Mouse (Mus musculus) inflammation-experienced regulatory T-cells, adult 6 months (primary cell): Measurements from ENCODE around the gene Lysmd4. TPM values are rescaled to one million over a fixed set of nuclear protein-coding genes. Genes with fewer than 3 reads are reported as not detected.
"Not testable (repeated sequence)": the region's sequence is repeated elsewhere in the genome, so short reads cannot be mapped to it uniquely, and the experiment has no call there.

Experiments used
- ATAC-seq: one replicate; pipeline ENCODE4 v1.8.0; 2017
- polyA plus RNA-seq, 3 experiments: library from polyadenylated mRNA; unstranded; fragments of 100-300 nt; shearing (Covaris generic); gene quantifications; one replicate each; pipeline ENCODE4 v1.2.1; 2017

Lysmd4 gene
- polyA plus RNA-seq, 3 experiments from 2014 or later: 3.8 to 7.0 (median 6.9) TPM

DNA sequence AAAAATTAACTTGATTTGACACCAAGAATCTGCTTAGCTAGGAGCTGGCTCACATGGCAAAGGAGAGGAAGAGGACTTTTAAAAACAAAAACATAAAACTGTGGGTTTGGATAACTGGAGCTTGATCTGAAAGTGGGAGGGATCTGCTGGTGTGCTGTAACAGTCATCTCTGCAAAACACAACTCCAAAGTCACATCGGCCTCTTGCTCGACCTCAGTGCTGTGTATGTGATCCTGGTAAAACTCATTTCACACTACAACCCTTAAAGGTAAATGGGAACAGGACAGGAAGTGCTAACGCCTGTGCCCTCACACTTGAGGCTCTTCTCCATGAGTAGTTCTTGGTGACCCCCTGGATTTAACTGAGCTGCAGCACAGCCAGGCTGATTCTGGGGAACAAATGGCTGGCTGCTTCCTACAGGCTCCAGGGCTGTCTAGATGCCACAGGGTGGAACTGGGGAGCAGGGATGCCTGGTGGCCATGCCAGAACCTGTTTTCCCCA, 8.3 kb downstream of the Lysmd4 start:
- ATAC-seq: no peak

DNA sequence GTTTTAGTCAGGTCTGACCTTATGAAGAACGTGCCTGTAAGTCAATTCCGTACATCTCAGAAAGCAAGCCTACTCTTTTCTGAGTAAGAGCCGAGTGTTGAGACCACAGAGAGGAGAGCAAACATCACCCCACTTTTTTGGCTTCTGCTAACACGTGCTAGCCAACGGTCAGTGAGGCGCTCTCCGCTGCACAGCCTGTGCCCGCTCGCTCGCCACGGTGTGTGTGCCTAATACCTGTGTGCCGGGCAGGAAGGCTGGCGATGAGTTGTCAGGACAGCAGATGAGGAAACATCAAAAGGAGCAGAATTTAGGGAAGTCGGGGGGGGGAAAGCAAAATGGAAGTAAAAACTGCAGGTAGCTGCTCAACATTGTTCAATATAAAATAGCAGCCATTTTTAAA, 10.2 kb downstream of the Lysmd4 start:
- no peak for ATAC-seq

GRCm38 (mm10) chr7:67234797-67235196, 12.5 kb downstream of the Lysmd4 start:
- no peak for ATAC-seq

DNA sequence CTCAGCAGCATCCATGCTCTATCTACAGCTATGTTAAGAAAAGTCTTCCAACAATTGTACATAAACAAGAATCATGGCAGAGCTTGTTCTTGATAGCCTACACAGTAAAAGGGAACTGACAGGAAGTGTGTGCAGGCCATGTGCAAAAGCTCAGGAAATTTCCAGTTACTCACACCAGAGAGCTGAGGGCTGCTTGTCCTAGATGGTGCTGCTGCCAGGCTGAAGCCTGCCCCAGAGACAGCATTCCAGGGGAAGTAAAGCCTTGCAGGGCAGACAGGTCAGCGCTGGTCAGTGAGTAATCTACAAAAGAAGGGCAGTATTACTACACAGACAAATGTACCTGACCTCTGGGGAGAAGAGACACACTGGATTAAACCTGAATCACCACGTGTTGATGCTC, 14.0 kb downstream of the Lysmd4 start:
- ATAC-seq: no peak

- ATAC-seq: no peak
Observed at GRCm38 (mm10) chr7:67237752-67238151, 15.4 kb downstream of the Lysmd4 start.

DNA sequence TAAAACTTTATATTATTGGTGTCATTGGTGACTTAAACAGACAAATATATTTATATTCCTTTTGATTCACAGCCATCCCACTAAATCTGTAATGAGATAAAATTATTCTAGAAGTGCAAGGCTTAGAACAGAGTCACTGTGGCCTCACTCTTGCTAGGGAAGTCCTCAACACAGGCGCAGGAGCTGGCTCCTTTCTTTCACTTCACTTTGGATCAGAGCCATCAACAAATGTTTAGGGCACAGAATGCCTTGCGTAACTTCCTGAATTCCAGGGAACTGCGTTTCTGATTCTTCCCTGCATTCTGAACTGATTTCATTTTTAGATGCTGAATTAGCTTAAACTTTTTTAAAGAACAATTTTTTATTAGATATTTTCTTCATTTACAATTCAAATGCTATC, 19.6 kb downstream of the Lysmd4 start:
- ATAC-seq: no peak

DNA sequence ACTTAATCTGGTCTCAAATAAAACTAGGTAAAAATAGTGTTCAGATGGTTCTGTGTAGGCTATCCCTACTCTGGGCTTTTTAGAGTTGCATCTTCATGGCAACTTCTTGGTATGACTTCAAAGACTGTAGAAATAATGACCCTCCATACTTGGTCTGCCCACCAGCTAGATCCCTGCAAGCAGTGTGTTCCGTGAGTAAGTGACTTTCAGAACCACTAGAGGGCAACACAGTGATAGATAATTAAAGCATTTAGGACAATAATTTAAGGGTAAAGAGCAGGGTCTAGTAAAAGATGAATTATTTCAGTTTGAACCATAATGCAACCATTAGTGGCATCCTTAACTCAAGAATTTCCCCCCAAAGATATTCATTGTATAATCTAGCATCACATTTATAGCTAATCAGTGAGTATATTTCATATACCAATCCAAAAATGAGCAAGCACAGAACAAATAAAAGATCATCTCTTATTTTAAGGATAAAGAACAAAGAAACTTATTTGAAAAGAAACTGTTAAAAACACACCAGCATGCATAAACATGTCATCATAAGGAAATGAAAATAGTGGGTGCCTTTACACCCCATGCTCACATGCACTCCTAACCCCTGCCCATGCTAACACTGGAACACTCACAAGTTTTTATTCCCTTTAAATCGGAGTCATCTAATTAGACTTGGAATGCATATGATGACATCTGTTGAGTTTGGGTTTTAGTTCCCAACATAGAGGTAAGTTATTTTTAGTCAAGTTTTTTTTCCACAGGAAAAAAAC, 21.0 kb downstream of the Lysmd4 start:
- ATAC-seq: peak; percentile 52

DNA sequence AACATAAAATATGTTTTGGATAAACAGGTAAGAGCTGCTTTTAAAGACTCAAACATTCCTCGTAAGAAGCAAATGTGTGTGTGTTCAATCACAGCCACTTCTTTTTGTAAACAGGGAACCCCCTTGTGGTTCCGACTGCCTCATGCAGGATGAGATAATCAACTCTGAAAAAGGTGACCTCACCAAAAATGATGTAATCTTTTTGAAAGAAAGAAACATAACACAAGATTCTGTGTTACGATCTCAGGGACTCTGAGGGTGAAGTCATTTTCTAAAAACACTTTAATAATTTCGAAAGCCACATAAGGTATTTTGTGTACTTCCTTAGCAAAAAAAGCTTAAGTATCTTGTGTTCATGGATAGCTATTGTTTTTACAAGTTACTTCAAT, 21.5 kb downstream of the Lysmd4 start:
- ATAC-seq: no peak

GRCm38 (mm10) chr7:67245255-67245654, 22.9 kb downstream of the Lysmd4 start:
- no peak for ATAC-seq

GRCm38 (mm10) chr7:67246067-67246466, 23.7 kb downstream of the Lysmd4 start:
- ATAC-seq: no peak

GRCm38 (mm10) chr7:67259828-67260563, 37.7 kb downstream of the Lysmd4 start:
- no peak for ATAC-seq

GRCm38 (mm10) chr7:67270447-67270846, 48.1 kb downstream of the Lysmd4 start:
- not testable (repeated sequence) for ATAC-seq

GRCm38 (mm10) chr7:67283581-67283980, 61.2 kb downstream of the Lysmd4 start:
- no peak for ATAC-seq

GRCm38 (mm10) chr7:67287456-67287855, 65.1 kb downstream of the Lysmd4 start:
- ATAC-seq: no peak

DNA sequence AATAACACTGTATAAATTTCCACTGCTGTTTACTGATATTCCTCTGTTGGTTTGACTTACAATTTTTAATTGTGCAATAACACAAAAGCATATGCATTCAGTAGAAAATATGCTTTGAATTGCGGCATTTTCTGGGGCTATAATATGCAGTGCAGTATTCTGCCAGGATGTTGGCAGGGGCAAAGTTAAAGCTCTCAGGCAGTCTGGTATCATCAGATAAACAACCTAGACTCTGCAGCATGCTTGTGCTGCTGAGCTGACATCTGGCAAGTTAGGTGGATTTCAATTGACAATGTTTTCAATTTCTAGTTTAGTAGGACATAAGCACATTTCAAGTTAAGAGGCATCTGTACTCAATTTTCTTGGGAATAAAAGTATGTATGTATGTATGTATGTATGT, 69.0 kb downstream of the Lysmd4 start:
- ATAC-seq: no peak

- no peak for ATAC-seq
Observed at GRCm38 (mm10) chr7:67296419-67296818, 74.1 kb downstream of the Lysmd4 start.

DNA sequence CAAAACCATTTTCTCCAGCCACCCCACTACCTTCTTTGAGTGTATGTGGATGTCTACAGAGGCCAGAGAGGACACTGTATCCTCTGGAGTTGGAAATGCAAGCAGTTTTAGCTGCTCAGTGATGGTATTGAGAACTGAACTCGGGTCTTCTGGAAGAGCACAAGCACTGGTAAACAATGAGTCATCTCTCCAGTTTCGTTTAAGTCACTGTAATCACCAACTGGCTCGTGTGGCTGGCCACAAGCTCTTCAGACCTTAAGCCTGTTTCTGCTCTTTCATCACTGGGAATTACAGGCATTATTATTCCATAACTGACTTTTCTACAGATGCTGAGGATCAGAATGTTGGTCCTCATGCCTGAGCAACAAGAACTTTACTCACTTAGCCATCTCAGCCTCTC, 82.6 kb downstream of the Lysmd4 start:
- no peak for ATAC-seq

DNA sequence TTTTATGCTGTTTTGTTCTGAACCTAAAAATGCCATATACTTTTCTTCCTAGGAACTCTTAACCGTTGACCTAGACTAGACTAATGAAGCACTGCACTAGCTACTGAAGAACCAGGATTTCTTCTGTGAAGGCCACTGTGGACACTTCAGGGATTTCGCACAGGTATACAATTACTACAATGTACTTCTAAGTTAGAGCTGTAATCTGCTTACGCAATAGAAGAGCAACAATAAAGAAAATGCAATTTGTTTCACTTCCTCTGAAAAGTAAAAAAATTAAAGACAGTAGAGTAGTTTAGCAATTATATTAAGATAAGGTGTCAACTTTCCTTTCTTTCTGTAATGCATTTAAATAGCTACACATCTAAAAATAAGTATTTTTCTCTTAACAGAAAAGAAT, 84.7 kb downstream of the Lysmd4 start:
- no peak for ATAC-seq

DNA sequence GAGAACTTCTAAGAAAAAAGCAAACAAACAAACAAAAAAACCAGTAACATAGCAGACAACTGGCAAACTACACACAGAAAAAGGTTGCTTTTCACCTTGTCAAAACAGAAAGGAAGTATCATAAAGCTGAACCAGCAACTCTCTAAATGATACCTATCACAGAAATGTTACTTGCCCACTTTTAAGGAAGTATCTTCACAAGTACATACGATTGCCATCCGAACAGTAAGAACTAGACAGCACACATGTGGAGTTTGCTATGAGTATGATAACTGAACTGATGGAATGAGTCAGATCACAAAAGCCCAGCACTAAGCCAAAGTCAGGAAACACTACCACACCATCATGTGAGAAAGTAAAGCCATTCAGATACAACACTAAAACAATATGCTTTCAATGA, 85.8 kb downstream of the Lysmd4 start:
- no peak for ATAC-seq

DNA sequence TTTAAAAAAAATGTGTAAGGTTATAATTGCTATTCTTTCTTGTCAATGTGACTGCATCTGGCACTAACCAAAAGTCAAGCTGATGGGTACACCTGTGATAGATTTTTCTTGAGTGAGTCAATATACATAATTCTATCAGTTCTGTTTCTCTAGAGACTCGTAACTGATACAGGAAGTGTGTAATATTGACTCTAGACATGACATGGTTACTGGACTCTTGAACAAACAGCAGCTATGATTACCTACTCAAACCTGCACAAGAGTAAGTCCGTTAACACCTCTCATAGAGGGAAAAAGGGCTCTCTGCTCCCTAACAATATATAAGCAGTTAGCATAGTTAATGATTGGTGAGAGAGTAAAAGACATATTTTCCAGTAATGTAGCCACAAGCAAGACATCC, 87.8 kb downstream of the Lysmd4 start:
- no peak for ATAC-seq

GRCm38 (mm10) chr7:67313200-67313599, 90.9 kb downstream of the Lysmd4 start:
- ATAC-seq: no peak

DNA sequence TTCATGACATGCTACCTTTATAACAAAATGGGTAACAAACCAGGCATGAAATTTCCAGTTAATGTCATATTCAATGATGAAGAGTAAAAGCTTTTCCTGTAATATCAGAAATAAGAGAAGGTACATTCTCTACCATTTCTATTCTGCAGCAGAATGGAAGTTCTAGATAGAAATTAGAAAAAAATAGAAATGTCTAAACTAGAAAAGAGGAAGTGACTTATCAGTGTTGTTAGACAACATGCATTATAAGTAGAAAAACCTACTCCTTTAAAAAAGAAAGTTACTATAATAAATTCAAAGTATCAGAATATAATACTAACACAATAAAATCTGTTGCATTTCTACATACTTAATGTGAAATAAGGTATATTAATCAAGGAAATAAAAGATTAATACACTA, 96.4 kb downstream of the Lysmd4 start:
- no peak for ATAC-seq

DNA sequence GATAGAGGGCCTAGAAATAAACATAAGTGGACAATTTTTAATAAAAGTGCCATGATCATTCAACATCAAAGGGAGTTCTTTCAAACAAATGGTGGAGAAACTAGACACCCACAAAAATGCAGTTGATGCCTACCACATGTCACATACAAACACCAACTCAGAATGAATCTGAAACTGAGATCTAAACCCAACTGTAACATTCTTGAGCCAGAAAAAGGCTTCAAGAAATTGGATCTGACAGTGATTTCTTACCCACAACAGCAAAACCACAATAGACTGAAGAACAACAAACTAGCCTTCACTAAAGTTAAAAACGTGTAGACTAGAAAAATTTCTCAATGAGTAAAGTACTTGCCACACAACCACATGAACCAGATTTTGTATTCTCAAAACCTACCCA, 98.0 kb downstream of the Lysmd4 start:
- no peak for ATAC-seq

GRCm38 (mm10) chr7:67342067-67342625, 119.8 kb downstream of the Lysmd4 start:
- ATAC-seq: no peak
